Mouse (Mus musculus) ES-E14 (cell line): ENCODE results near the gene Asic2. TPM values are rescaled to one million over a fixed set of nuclear protein-coding genes. Genes with fewer than 3 reads are reported as not detected.
"Not testable (repeated sequence)": the region's sequence is repeated elsewhere in the genome, so short reads cannot be mapped to it uniquely, and the experiment has no call there.

Experiments used
- DNase-seq: peaks from one replicate; pipeline ENCODE4 v3.0.0-alpha.2; 2013; ENCODE audit warnings: low read depth, low spot score
- H3K27ac ChIP-seq: 2 replicates; pipeline ENCODE4 v1.5.1; 2012; ENCODE audit warnings: low read depth, mild to moderate bottlenecking, low read length, moderate library complexity, mixed read lengths; ENCODE audit not compliant: poor library complexity, insufficient read depth, severe bottlenecking
- H3K36me3 ChIP-seq: 2 replicates; pipeline ENCODE4 v1.6.1; 2012; ENCODE audit warnings: mild to moderate bottlenecking, low read length, moderate library complexity, mixed read lengths; ENCODE audit not compliant: control insufficient read depth, poor library complexity, insufficient read depth, severe bottlenecking
- H3K4me1 ChIP-seq, 2 experiments: fragments of 150-350 bp in 1 of 2; sonication (generic) in 1 of 2; 2 replicates each; pipeline ENCODE4 v1.6.1; 2012; ENCODE audit warnings: low read length in 2 of 2, mild to moderate bottlenecking in 1 of 2, mixed read lengths in 1 of 2; ENCODE audit not compliant: control insufficient read depth in 2 of 2, insufficient read depth in 2 of 2, poor library complexity in 1 of 2
- H3K4me3 ChIP-seq, 2 experiments: fragments of 150-350 bp in 1 of 2; sonication (generic) in 1 of 2; 2 replicates each; pipeline ENCODE4 v1.5.1; 2012; ENCODE audit warnings: low read length in 2 of 2, low read depth in 1 of 2, mild to moderate bottlenecking in 1 of 2, mixed read lengths in 1 of 2; ENCODE audit not compliant: insufficient read depth in 1 of 2, poor library complexity in 1 of 2, severe bottlenecking in 1 of 2
- H3K9ac ChIP-seq: 2 replicates; pipeline ENCODE4 v1.6.1; 2012; ENCODE audit warnings: low read depth, mild to moderate bottlenecking, low read length, mixed read lengths; ENCODE audit not compliant: poor library complexity, insufficient read depth, severe bottlenecking
- H3K9me3 ChIP-seq: fragments of 150-350 bp; sonication (generic); 2 replicates; pipeline ENCODE4 v1.6.1; 2012; ENCODE audit warnings: low read depth, mild to moderate bottlenecking, low read length; ENCODE audit not compliant: control insufficient read depth, insufficient read depth
- CHD2 ChIP-seq: IDR thresholded peaks from 2 replicates; pipeline ENCODE4 v1.6.1; 2014; ENCODE audit warnings: mild to moderate bottlenecking, low read depth, low read length, inconsistent platforms
- HCFC1 ChIP-seq: IDR thresholded peaks from 2 replicates; pipeline ENCODE4 v1.6.1; 2012; ENCODE audit warnings: low read length, inconsistent platforms, borderline replicate concordance; ENCODE audit not compliant: insufficient read depth
- MAFK ChIP-seq: IDR thresholded peaks from 2 replicates; pipeline ENCODE4 v1.6.1; 2014; ENCODE audit warnings: mild to moderate bottlenecking, low read depth, low read length, inconsistent platforms; ENCODE audit not compliant: insufficient read depth
- ZC3H11A ChIP-seq: IDR thresholded peaks from 2 replicates; pipeline ENCODE4 v1.6.1; 2012; ENCODE audit warnings: low read depth, mild to moderate bottlenecking, inconsistent platforms, low read length, borderline replicate concordance
- ZNF384 ChIP-seq: IDR thresholded peaks from 2 replicates; pipeline ENCODE4 v1.6.1; 2012; ENCODE audit warnings: low read depth, low read length, inconsistent platforms
- in situ Hi-C, 2 experiments: fragments of 600-800 bp; cut with MboI; formaldehyde crosslinking; loops; one replicate each; pipeline ENCODE4 v1.15.1; 2025; ENCODE audit warnings: low sequenced_read_pairs in 2 of 2, inconsistent platforms in 1 of 2; ENCODE audit not compliant: unreplicated experiment in 2 of 2
- total RNA-seq: library from RNA; depleted of rRNA; stranded (reverse); fragments of 300-350 nt; gene quantifications from 2 replicates; pipeline ENCODE4 v1.2.3, GENCODE M21; 2012

The Asic2 gene
- total RNA-seq, 1 experiment: 0.13 TPM

DNA sequence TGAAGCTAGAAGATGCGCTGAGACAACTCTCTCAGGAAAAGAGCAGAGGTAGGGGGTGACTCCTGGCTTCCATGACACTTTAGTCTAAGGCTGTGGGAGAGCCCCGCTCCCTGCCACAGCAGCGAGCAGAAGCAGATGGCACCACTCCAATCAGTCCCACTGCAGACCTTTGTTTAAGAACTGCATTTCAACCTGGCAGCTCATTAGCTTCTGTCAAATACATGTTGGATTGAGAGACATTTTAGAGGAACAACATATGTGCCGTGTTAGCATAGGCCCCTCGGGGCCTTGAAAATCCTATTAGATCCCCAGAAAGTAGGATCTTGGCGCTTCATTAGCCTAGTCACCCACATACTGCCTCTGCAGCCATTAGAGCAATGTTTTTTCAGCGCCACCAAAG, 697.7 kb downstream of the Asic2 start:
- TF ChIP-seq MAFK (no peak), ZC3H11A (no peak), ZNF384 (no peak), HCFC1 (no peak), CHD2 (no peak)
- Histone ChIP-seq H3K4me3 (no peak overlapping the region), H3K9me3 (no peaks in the 10 kb centered on the region), H3K27ac (no peak overlapping the region), H3K36me3 (no peaks in the 10 kb centered on the region), H3K9ac (no peak overlapping the region), H3K4me1 (no peaks in the 10 kb centered on the region)
- in situ Hi-C loops: no loop called here
- no peak for DNase-seq

DNA sequence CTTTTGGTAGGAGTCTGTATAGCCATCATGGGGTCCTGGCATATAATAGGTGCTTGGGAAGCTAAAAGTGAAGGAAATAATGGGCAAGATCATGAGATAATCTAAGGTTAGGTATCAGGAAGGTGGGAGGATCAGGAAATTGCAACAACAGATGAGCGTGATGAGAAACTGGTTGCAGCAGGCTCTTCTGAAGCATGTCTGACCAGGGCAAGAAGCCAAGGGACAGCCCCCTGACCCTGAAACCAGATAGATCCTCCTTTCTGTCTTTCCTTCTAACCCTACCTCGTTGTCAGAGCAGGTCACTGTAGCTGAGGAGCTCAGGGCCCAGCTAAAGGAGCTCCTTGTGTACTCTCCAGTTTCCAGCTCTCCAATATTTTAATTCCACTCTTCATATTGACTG, 704.5 kb downstream of the Asic2 start:
- H3K9me3 ChIP-seq: no peaks in the 10 kb centered on the region
- in situ Hi-C loops: no loop called here
- H3K36me3 ChIP-seq: no peaks in the 10 kb centered on the region
- no peaks in the 10 kb centered on the region for H3K4me1 ChIP-seq
- no peak for DNase-seq
- H3K27ac ChIP-seq: no peak overlapping the region
- no peak for TF ChIP-seq HCFC1
- no peak for TF ChIP-seq CHD2
- no peak for TF ChIP-seq ZNF384
- no peak for TF ChIP-seq ZC3H11A
- no peak overlapping the region for H3K4me3 ChIP-seq
- no peak overlapping the region for H3K9ac ChIP-seq

DNA sequence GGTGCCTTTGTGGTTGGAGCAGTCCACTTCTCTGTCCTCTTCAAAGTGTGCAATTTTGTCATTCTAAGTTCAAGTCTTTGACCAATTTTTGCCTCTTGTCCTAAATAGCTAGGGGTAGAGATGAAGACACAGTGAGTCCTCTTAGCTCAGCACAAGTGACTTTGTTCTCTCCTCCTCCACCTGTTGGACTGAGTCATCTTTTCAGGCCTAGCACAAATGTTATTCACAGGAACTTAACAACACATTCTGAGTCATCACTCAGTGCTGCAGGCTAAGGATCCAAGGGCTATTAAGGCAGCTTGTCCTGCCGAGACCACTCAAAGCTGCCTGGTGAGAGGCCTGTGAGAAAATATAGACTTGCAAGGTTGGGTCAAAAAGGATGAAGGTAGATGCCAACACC, 705.1 kb downstream of the Asic2 start:
- no peak overlapping the region for H3K4me3 ChIP-seq
- no peaks in the 10 kb centered on the region for H3K9me3 ChIP-seq
- no peak overlapping the region for H3K27ac ChIP-seq
- H3K4me1 ChIP-seq: no peaks in the 10 kb centered on the region
- in situ Hi-C loops: no loop called here
- H3K36me3 ChIP-seq: no peaks in the 10 kb centered on the region
- no peak for DNase-seq
- H3K9ac ChIP-seq: no peak overlapping the region
- TF ChIP-seq ZC3H11A (no peak), HCFC1 (no peak), ZNF384 (no peak), CHD2 (no peak), MAFK (no peak)

DNA sequence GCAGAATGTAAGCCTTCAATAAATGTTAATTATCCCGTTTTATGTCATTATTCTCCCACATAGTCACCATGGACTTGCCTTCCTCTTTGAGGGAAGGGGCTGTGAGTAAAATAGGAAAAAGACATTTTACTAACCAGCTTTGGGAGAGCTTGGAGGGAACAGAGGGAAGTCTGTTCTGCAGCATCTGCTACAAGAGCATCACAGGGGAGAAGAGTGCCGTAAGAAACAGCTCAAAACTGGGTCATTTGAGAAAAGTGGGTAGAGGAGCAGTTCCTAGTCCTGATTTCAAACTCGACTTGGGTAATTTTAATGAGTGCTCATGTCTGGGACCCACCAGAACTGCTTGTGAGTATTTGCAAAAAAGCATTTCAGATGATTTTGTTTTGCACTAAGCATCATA, 707.0 kb downstream of the Asic2 start:
- no peak for TF ChIP-seq ZNF384
- TF ChIP-seq CHD2: no peak
- TF ChIP-seq HCFC1: no peak
- no peak for TF ChIP-seq ZC3H11A
- TF ChIP-seq MAFK: no peak
- Histone ChIP-seq H3K9me3 (no peaks in the 10 kb centered on the region), H3K4me1 (no peaks in the 10 kb centered on the region), H3K9ac (no peak overlapping the region), H3K4me3 (no peak overlapping the region), H3K36me3 (no peaks in the 10 kb centered on the region), H3K27ac (no peak overlapping the region)
- in situ Hi-C loops: no loop called here
- DNase-seq: no peak

DNA sequence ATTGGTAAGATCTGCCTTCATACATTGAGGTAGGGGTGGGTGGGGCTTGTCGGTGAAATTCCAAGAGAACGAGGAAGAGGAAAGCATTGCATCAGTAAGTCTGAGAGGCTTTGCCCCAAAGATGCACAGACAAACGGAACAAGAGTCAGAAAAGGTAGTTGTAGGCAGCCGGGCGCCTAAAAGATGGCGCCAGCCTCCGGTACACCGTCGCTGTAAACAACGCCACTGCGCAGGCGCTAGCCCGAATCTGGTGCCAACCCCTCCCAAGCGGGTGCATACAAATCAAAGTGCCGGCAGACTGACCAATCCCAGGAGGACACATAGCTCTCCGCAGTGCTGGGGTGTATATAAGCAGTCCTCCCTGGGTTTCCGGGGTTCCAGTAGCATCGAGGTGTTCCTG, 727.1 kb downstream of the Asic2 start:
- in situ Hi-C loops, H3K9ac ChIP-seq, H3K9me3 ChIP-seq, H3K4me1 ChIP-seq, H3K4me3 ChIP-seq, H3K36me3 ChIP-seq, H3K27ac ChIP-seq, DNase-seq: not testable (repeated sequence)
